ENCODE assay signal across 30 mouse cellular contexts in the genomic region with DNA sequence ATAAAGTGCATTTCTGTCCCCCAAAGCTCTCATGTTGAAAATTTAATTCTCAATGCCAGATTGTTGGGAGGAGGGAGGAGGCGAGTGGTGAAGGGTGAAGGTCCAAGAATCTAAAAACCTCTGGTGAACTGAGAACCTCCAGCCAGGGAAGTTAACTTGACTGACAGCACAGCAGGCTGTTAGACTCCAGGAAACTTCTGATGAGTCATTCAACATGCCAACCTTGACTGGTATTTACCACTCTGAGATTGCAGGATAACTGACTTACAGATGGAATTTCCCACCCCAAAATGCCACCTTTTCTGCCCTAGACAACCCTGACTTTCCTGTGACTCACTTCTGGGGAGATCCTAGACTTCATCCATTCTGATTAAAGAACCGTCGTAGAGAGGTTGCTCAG. TPM values are rescaled to one million over a fixed set of nuclear protein-coding genes. Genes with fewer than 3 reads are reported as not detected.
"Had no signal": no experiment of that assay in that cellular context is flagged by ENCODE, and none has a peak within 500 bp of the region (broad histone marks: within the 10 kb centered on the region; RNA-seq: fewer than 3 reads in every experiment).

No protein-coding gene starts in this region.

- H3K27ac ChIP-seq: gastrocnemius, adult 2 months; heart, embryonic 10.5 days; hindbrain, embryonic 10.5 days; hindbrain, embryonic 12.5 days; hindbrain, embryonic 14.5 days; intestine, embryonic 15.5 days; layer of hippocampus, adult 2 months; left cerebral cortex, adult 2 months; limb, embryonic 10.5 days; limb, embryonic 12.5 days; liver, embryonic 13.5 days; liver, embryonic 15.5 days had no signal

- H3K9ac ChIP-seq: heart, embryonic 12.5 days; hindbrain, embryonic 12.5 days; hindbrain, embryonic 14.5 days; intestine, embryonic 15.5 days; limb, embryonic 12.5 days; liver, embryonic 13.5 days; liver, embryonic 15.5 days; liver, postnatal 0 days had no signal

- ATAC-seq: hindbrain, embryonic 16.5 days; inflammation-experienced regulatory T-cells, adult 6 months; intestine, embryonic 15.5 days; intestine, postnatal 0 days; liver, postnatal 0 days had no signal

- DNase-seq: gastrocnemius, adult 2 months; gastrocnemius, postnatal 14 days; gastrocnemius, postnatal 36 days; heart, adult 11 months; heart, postnatal 4 days; kidney, adult 18-20 months; kidney, adult 8-10 months; kidney, postnatal 10 days; kidney, postnatal 25 days; kidney, postnatal 4 days; liver; liver, embryonic 13.5 days; liver, postnatal 0 days had no signal

- H3K4me1 ChIP-seq: heart, embryonic 10.5 days; hindbrain, embryonic 10.5 days; hindbrain, embryonic 12.5 days; intestine, embryonic 15.5 days; limb, embryonic 10.5 days; limb, embryonic 12.5 days; liver, embryonic 13.5 days; liver, embryonic 15.5 days had no signal

- H3K4me3 ChIP-seq: gastrocnemius, adult 2 months; heart, embryonic 10.5 days; heart, embryonic 12.5 days; hindbrain, embryonic 10.5 days; hindbrain, embryonic 12.5 days; intestine, embryonic 15.5 days; layer of hippocampus, adult 2 months; left cerebral cortex, adult 2 months; limb, embryonic 10.5 days; limb, embryonic 12.5 days; liver, embryonic 13.5 days; liver, embryonic 15.5 days had no signal

- H3K36me3 ChIP-seq: heart, embryonic 10.5 days; heart, embryonic 12.5 days; hindbrain, embryonic 10.5 days; hindbrain, embryonic 12.5 days; intestine, embryonic 15.5 days; limb, embryonic 10.5 days; limb, embryonic 12.5 days; liver, embryonic 13.5 days; liver, embryonic 15.5 days had no signal

- H3K27me3 ChIP-seq: heart, embryonic 12.5 days; hindbrain, embryonic 12.5 days; intestine, embryonic 15.5 days; limb, embryonic 12.5 days; liver, embryonic 13.5 days; liver, embryonic 15.5 days had no signal

RNA-seq across cellular contexts. Expression of gene Prdm8, which starts 58.6 kb away (rescaled TPM):
- polyA plus RNA-seq: heart, embryonic 10.5 days; heart, embryonic 12.5 days; heart, embryonic 16.5 days; inflammation-experienced regulatory T-cells, adult 6 months; intestine, embryonic 15.5 days; kidney, embryonic 14.5 days; liver, embryonic 11.5 days; liver, embryonic 13.5 days; liver, embryonic 15.5 days; liver, postnatal 0 days had no signal
